Mouse (Mus musculus) limb, embryonic 14.5 days (tissue): ENCODE results near the gene Ncmap. TPM values are rescaled to one million over a fixed set of nuclear protein-coding genes. Genes with fewer than 3 reads are reported as not detected.

Experiments
- ATAC-seq: fragments of 200-750 bp; cut with Nextera tagmentation; 2 replicates; pipeline ENCODE4 v1.8.0; 2017; ENCODE audit warnings: low read depth, moderate number of reproducible peaks, moderate TSS enrichment; ENCODE audit not compliant: low FRiP score
- DNase-seq: peaks from one replicate; pipeline ENCODE4 v3.0.0-alpha.2; 2015; ENCODE audit warnings: low spot score
- H3K27ac ChIP-seq: fragments of 300-500 bp; sonication (generic); replicated peaks from 2 replicates; pipeline ENCODE4 v1.5.1; 2014; ENCODE audit warnings: low read depth, mild to moderate bottlenecking, low read length, moderate library complexity, mixed read lengths
- H3K27me3 ChIP-seq: fragments of 300-500 bp; sonication (generic); 2 replicates; pipeline ENCODE4 v1.6.1; 2014; ENCODE audit warnings: low read length, mixed read lengths; ENCODE audit not compliant: control insufficient read depth, insufficient read depth
- H3K36me3 ChIP-seq: fragments of 300-500 bp; sonication (generic); 2 replicates; pipeline ENCODE4 v1.6.1; 2014; ENCODE audit warnings: mild to moderate bottlenecking, low read length, moderate library complexity, mixed read lengths; ENCODE audit not compliant: control insufficient read depth, insufficient read depth
- H3K4me1 ChIP-seq: fragments of 300-500 bp; sonication (generic); 2 replicates; pipeline ENCODE4 v1.6.1; 2014; ENCODE audit warnings: antibody characterized with exemption, low read length, mixed read lengths; ENCODE audit not compliant: control insufficient read depth, insufficient read depth
- H3K4me2 ChIP-seq: fragments of 300-500 bp; sonication (generic); replicated peaks from 2 replicates; pipeline ENCODE4 v1.6.1; 2014; ENCODE audit warnings: low read depth, mild to moderate bottlenecking, low read length, moderate library complexity; ENCODE audit not compliant: severe bottlenecking
- H3K4me3 ChIP-seq: fragments of 300-500 bp; sonication (generic); replicated peaks from 2 replicates; pipeline ENCODE4 v1.5.1; 2014; ENCODE audit warnings: low read length
- H3K9ac ChIP-seq: fragments of 300-500 bp; sonication (generic); 2 replicates; pipeline ENCODE4 v1.6.1; 2014; ENCODE audit warnings: mild to moderate bottlenecking, low read depth, low read length, moderate library complexity; ENCODE audit not compliant: severe bottlenecking
- H3K9me3 ChIP-seq: fragments of 300-500 bp; sonication (generic); 2 replicates; pipeline ENCODE4 v1.6.1; 2016; ENCODE audit warnings: low read length; ENCODE audit not compliant: control insufficient read depth
- POLR2A ChIP-seq: fragments of 200-500 bp; IDR thresholded peaks from 2 replicates; pipeline ENCODE4 v1.8.0; 2012; ENCODE audit warnings: inconsistent platforms, mild to moderate bottlenecking, moderate library complexity, borderline replicate concordance; ENCODE audit not compliant: insufficient read depth, insufficient read length; ENCODE audit errors: extremely low read depth
- WGBS: fragments of 180-500 bp; shearing (Covaris S2); extraction: QIAGEN DNeasy Blood & Tissue Kit; methylation state at CpG from one replicate; pipeline ENCODE4 v1.1.7; 2014; 5-methylcytosine and 5-hydroxymethylcytosine counted together
- microRNA counts: library from miRNA; unstranded; fragments of <30 nt; microRNA quantifications from one replicate; lab custom pipeline; 2016
- microRNA-seq: library from miRNA; unstranded; fragments of <30 nt; microRNA quantifications from one replicate; pipeline ENCODE4, GENCODE M21; 2016
- polyA plus RNA-seq, 2 experiments: library from polyadenylated mRNA; depleted of rRNA in 1 of 2; stranded (reverse) in 1 of 2; unstranded in 1 of 2; fragments of >200 nt; fragmentation: Nextera tagmentation in 1 of 2; extraction: Ambion mirVana in 1 of 2; gene quantifications; 2 replicates each; pipeline versions ENCODE4 v1.2.1 to v1.2.3; 2012 to 2014

Gene Ncmap
- polyA plus RNA-seq, 2 experiments = 11.9 to 20.9 TPM

- 91% methylated on average over 3 of the region's 3 CpGs for WGBS
- DNase-seq = no peak
- no peak overlapping the region for H3K27ac ChIP-seq
- no peak overlapping the region for H3K9ac ChIP-seq
- TF ChIP-seq POLR2A = no peak
- H3K27me3 ChIP-seq = no peaks in the 10 kb centered on the region
- H3K36me3 ChIP-seq = peaks cover 97% of the 10 kb centered on the region
- H3K4me1 ChIP-seq = no peaks in the 10 kb centered on the region
- H3K4me3 ChIP-seq = no peak overlapping the region
- ATAC-seq = no peak
- no peak overlapping the region for H3K4me2 ChIP-seq
- no peaks in the 10 kb centered on the region for H3K9me3 ChIP-seq
These were observed 71.6 kb downstream of the Ncmap start for GRCm38 (mm10) chr4:135326469-135326868.

GRCm38 (mm10) chr4:135326046-135326445 lies 72.0 kb downstream of the Ncmap start:
- Histone ChIP-seq H3K9ac (no peak overlapping the region), H3K27me3 (no peaks in the 10 kb centered on the region), H3K9me3 (no peaks in the 10 kb centered on the region), H3K4me2 (no peak overlapping the region), H3K4me1 (no peaks in the 10 kb centered on the region), H3K27ac (no peak overlapping the region), H3K4me3 (no peak overlapping the region), H3K36me3 (peaks cover 97% of the 10 kb centered on the region)
- DNase-seq = no peak
- ATAC-seq = no peak
- no peak for TF ChIP-seq POLR2A

GRCm38 (mm10) chr4:135323021-135323420 lies 75.0 kb downstream of the Ncmap start:
- ATAC-seq (no peak), DNase-seq (no peak)
- Histone ChIP-seq H3K27me3 (no peaks in the 10 kb centered on the region), H3K9me3 (no peaks in the 10 kb centered on the region), H3K4me2 (no peak overlapping the region), H3K4me3 (no peak overlapping the region), H3K27ac (no peak overlapping the region), H3K36me3 (peaks cover 98% of the 10 kb centered on the region), H3K9ac (no peak overlapping the region), H3K4me1 (no peaks in the 10 kb centered on the region)
- 78% methylated on average over 8 of the region's 8 CpGs for WGBS
- TF ChIP-seq POLR2A = no peak

MicroRNA genes within 50 kb of the gene (microRNA counts, 519-probe panel; counts per million panel counts)
- microRNA mmu-miR-700 (lab: Ali Mortazavi, UCI) = not detected

Small RNAs within 50 kb of the gene (microRNA-seq; reads per million reads assigned to microRNA genes)
- gene Mir700 = 168 reads per million, percentile 53 among the genes with 10 or more reads in this experiment

Other genes starting within 250 kb of the Ncmap start
- gene Clic4, start 125.4 kb downstream of the Ncmap start, polyA plus RNA-seq (2012; rRNA removed) = 68.0 and 72.1 TPM in 2 replicates
- 88.2 and 98.9 TPM in 2 replicates for gene Clic4, start 125.4 kb downstream of the Ncmap start, polyA plus RNA-seq (2014; fragmentation: Nextera tagmentation; extraction: Ambion mirVana)
- gene Srrm1, start 44.9 kb downstream of the Ncmap start, polyA plus RNA-seq (2012; rRNA removed) = 158 and 197 TPM in 2 replicates
- gene Srrm1, start 44.9 kb downstream of the Ncmap start, polyA plus RNA-seq (2014; fragmentation: Nextera tagmentation; extraction: Ambion mirVana) = 176 and 202 TPM in 2 replicates
- gene Rcan3, start 35.6 kb upstream of the Ncmap start, polyA plus RNA-seq (2012; rRNA removed) = 16.1 and 18.0 TPM in 2 replicates
- 14.0 and 17.3 TPM in 2 replicates for gene Rcan3, start 35.6 kb upstream of the Ncmap start, polyA plus RNA-seq (2014; fragmentation: Nextera tagmentation; extraction: Ambion mirVana)
- 0.18 and 0.20 TPM in 2 replicates for gene Stpg1, start 96.6 kb upstream of the Ncmap start, polyA plus RNA-seq (2012; rRNA removed)
- 0.15 TPM in 1 of 2 replicates, not detected in the other for gene Stpg1, start 96.6 kb upstream of the Ncmap start, polyA plus RNA-seq (2014; fragmentation: Nextera tagmentation; extraction: Ambion mirVana)
- 4.7 and 6.3 TPM in 2 replicates for gene Nipal3, start 96.8 kb upstream of the Ncmap start, polyA plus RNA-seq (2012; rRNA removed)
- gene Nipal3, start 96.8 kb upstream of the Ncmap start, polyA plus RNA-seq (2014; fragmentation: Nextera tagmentation; extraction: Ambion mirVana) = 1.4 and 2.6 TPM in 2 replicates
- gene Grhl3, start 175.4 kb upstream of the Ncmap start, polyA plus RNA-seq (2012; rRNA removed) = 17.2 and 20.6 TPM in 2 replicates
- 44.4 and 46.2 TPM in 2 replicates for gene Grhl3, start 175.4 kb upstream of the Ncmap start, polyA plus RNA-seq (2014; fragmentation: Nextera tagmentation; extraction: Ambion mirVana)